Mouse (Mus musculus) midbrain, postnatal 0 days (tissue): ENCODE results near the gene Ly6f. TPM values are rescaled to one million over a fixed set of nuclear protein-coding genes. Genes with fewer than 3 reads are reported as not detected.

Experiments used
- ATAC-seq: fragments of 200-750 bp; cut with Nextera tagmentation; 2 replicates; pipeline ENCODE4 v1.8.0; 2017; ENCODE audit warnings: moderate number of reproducible peaks, mild to moderate bottlenecking, moderate TSS enrichment, moderate library complexity; ENCODE audit not compliant: low FRiP score
- DNase-seq: peaks from one replicate; pipeline ENCODE4 v3.0.0-alpha.2; 2015; ENCODE audit warnings: low spot score
- H3K27ac ChIP-seq: fragments of 300-500 bp; sonication (generic); 2 replicates; pipeline ENCODE4 v1.5.1; 2014; ENCODE audit warnings: low read depth, mild to moderate bottlenecking, low read length, mixed read lengths
- H3K27me3 ChIP-seq: fragments of 300-500 bp; sonication (generic); 2 replicates; pipeline ENCODE4 v1.6.1; 2014; ENCODE audit warnings: low read length, control low read depth, mixed read lengths; ENCODE audit not compliant: insufficient read depth
- H3K36me3 ChIP-seq: fragments of 300-500 bp; sonication (generic); 2 replicates; pipeline ENCODE4 v1.6.1; 2014; ENCODE audit warnings: low read length, control low read depth, mixed read lengths; ENCODE audit not compliant: insufficient read depth
- H3K4me1 ChIP-seq: fragments of 300-500 bp; sonication (generic); 2 replicates; pipeline ENCODE4 v1.6.1; 2014; ENCODE audit warnings: mild to moderate bottlenecking, control low read depth, antibody characterized with exemption, low read length, mixed read lengths; ENCODE audit not compliant: insufficient read depth
- H3K4me2 ChIP-seq: fragments of 300-500 bp; sonication (generic); 2 replicates; pipeline ENCODE4 v1.6.1; 2014; ENCODE audit warnings: low read depth, mild to moderate bottlenecking, low read length, mixed read lengths; ENCODE audit not compliant: poor library complexity, severe bottlenecking
- H3K4me3 ChIP-seq: fragments of 300-500 bp; sonication (generic); 2 replicates; pipeline ENCODE4 v1.5.1; 2014; ENCODE audit warnings: low read depth, mild to moderate bottlenecking, low read length, moderate library complexity
- H3K9ac ChIP-seq: fragments of 300-500 bp; sonication (generic); replicated peaks from 2 replicates; pipeline ENCODE4 v1.6.1; 2014; ENCODE audit warnings: mild to moderate bottlenecking, low read length, moderate library complexity, mixed read lengths; ENCODE audit not compliant: poor library complexity, severe bottlenecking
- H3K9me3 ChIP-seq: fragments of 300-500 bp; sonication (generic); 2 replicates; pipeline ENCODE4 v1.6.1; 2016; ENCODE audit warnings: low read length, control low read depth
- CTCF ChIP-seq: IDR thresholded peaks from 2 replicates; pipeline ENCODE4 v1.5.1; 2016; ENCODE audit warnings: antibody characterized with exemption, mild to moderate bottlenecking
- WGBS: fragments of 180-500 bp; shearing (Covaris S2); extraction: QIAGEN DNeasy Blood & Tissue Kit; methylation state at CpG from one replicate; pipeline ENCODE4 v1.1.7; 2014; 5-methylcytosine and 5-hydroxymethylcytosine counted together
- polyA plus RNA-seq: library from polyadenylated mRNA; unstranded; fragments of >200 nt; fragmentation: Nextera tagmentation; extraction: Ambion mirVana; gene quantifications from 2 replicates; pipeline ENCODE4 v1.2.1, GENCODE M21; 2015
- total RNA-seq: library from RNA; depleted of rRNA; stranded (reverse); fragments of >200 nt; gene quantifications from 2 replicates; pipeline ENCODE4 v1.2.3, GENCODE M21; 2014; rRNA removed

Ly6f gene
- total and polyA plus RNA-seq, 2 experiments from 2014 or later: not detected

DNA sequence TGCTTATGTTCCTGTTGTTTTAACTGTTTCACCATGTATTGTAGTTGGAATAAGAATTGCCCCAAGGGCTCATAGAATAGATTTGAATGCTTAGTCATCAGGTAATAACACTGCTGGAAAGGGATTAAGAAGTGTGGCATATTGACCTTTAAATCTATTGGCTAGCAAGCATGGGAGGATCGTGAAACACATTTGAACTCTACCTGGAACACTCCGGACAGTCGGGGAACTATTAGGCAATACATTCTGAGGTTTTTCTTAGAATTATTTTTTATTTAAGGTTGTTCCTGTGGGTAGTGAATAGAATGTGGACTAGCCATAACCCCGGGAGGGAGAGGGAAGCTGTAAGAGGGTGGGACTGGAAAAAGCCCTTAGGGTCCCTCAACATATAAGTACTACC, 41.0 kb downstream of the Ly6f start:
- Histone ChIP-seq H3K4me2 (no peak overlapping the region), H3K9me3 (no peaks in the 10 kb centered on the region; the same call in 1 of the 2 replicates), H3K36me3 (no peaks in the 10 kb centered on the region), H3K27me3 (no peaks in the 10 kb centered on the region), H3K27ac (no peak overlapping the region), H3K4me1 (no peaks in the 10 kb centered on the region), H3K9ac (no peak overlapping the region), H3K4me3 (no peak overlapping the region)
- 87% methylated on average over 4 of the region's 4 CpGs for WGBS
- TF ChIP-seq CTCF: no peak
- ATAC-seq: no peak
- no peak for DNase-seq

DNA sequence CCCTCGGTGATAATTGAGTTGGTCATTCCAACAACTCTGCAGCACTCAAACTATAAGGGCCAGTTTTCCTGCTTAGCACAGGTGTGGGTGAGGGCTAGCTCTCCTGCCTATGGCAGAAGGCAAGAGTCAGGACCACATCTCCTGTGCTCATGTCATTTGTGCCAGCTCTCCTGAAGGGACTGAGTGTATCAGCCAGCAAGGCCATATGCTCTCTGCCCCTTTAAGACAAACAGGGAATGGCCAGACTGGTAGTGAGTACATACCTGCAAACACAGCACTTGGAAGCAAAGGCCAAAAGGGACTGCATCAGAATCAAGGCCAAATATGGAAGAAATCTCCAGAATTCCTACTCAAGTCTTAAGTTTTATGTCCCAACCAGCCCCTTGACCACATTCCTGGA, 41.7 kb downstream of the Ly6f start:
- ATAC-seq (no peak), DNase-seq (no peak)
- Histone ChIP-seq H3K27me3 (no peaks in the 10 kb centered on the region), H3K36me3 (no peaks in the 10 kb centered on the region), H3K27ac (no peak overlapping the region), H3K9ac (no peak overlapping the region), H3K4me1 (no peaks in the 10 kb centered on the region), H3K9me3 (no peaks in the 10 kb centered on the region; the same call in 1 of the 2 replicates), H3K4me2 (no peak overlapping the region), H3K4me3 (no peak overlapping the region)
- no peak for TF ChIP-seq CTCF
- WGBS: 100% methylated on average over 1 of the region's 1 CpGs

DNA sequence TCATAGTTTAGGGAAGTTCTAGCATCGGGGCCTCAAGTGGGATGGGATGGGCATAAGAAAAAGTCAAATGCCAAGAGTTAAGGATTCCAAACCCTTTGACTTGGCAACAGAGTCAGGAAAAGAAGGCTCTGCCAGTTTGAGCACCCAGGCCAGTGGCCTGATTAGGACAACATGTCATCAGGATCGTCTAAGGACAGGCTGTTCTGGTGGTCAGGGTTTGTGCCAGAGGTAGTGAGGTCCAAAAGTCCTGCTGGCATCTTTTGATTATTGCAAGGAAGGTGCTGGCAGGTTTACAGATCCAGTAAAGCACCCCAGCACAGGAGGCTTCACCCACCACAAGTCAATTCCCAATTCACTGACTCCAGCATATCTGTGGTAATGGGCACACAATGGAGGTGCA, 46.2 kb downstream of the Ly6f start:
- no peak overlapping the region for H3K9ac ChIP-seq
- DNase-seq (no peak), ATAC-seq (no peak)
- H3K4me3 ChIP-seq: no peak overlapping the region
- no peaks in the 10 kb centered on the region for H3K36me3 ChIP-seq
- H3K4me2 ChIP-seq: no peak overlapping the region
- WGBS: 92% methylated on average over 2 of the region's 2 CpGs
- H3K9me3 ChIP-seq: 0 out of 2 replicates have a peak, but pooled peaks cover 3% of the 10 kb centered on the region
- H3K27ac ChIP-seq: no peak overlapping the region
- no peaks in the 10 kb centered on the region for H3K27me3 ChIP-seq
- H3K4me1 ChIP-seq: no peaks in the 10 kb centered on the region
- no peak for TF ChIP-seq CTCF

DNA sequence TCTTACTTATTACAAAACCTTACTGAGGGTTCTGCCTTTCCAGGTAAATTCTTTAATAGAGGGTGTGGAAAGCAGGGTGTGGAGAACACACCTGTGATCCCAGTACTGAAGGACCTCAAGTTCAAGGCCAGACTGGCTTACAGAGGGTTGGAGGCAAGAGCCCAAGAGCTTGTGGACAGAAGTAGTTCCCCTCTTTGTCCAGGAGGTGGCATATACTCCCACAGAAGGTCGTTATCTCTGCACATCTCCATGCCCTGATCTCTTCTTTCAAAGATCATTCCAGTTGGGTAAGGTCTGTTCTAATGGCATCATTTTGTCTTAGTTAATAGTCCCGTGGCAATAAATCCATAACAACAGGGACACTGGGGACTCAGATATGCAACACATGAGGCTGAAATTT, 49.0 kb downstream of the Ly6f start:
- no peak overlapping the region for H3K4me2 ChIP-seq
- no peaks in the 10 kb centered on the region for H3K36me3 ChIP-seq
- ATAC-seq (no peak), DNase-seq (no peak)
- peak; percentile 39 for TF ChIP-seq CTCF
- WGBS: 51% methylated on average over 2 of the region's 2 CpGs
- H3K4me1 ChIP-seq: no peaks in the 10 kb centered on the region
- H3K9me3 ChIP-seq: 0 out of 2 replicates have a peak, but pooled peaks cover 3% of the 10 kb centered on the region
- no peak overlapping the region for H3K27ac ChIP-seq
- H3K27me3 ChIP-seq: no peaks in the 10 kb centered on the region
- no peak overlapping the region for H3K4me3 ChIP-seq
- no peak overlapping the region for H3K9ac ChIP-seq

DNA sequence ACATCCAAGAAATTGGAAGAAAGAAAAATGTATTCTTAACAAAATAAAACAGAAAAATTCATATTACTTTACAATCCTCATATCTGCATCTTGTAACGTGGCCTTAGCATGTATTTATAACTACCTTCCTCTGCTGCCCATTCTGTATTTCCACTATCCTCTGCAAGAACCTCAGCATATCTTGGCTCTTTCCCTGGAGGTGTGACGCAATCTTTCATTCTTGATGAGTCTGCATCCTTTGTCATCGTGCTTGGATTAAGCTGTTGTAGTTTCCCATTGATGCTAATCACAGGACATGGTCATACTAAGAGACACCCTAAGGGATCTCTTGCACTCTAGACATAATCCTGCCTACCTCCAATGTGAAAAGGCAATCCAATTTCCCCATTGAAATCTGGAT, 50.4 kb downstream of the Ly6f start:
- Histone ChIP-seq H3K4me1 (no peaks in the 10 kb centered on the region), H3K27ac (no peak overlapping the region), H3K27me3 (no peaks in the 10 kb centered on the region), H3K4me3 (no peak overlapping the region), H3K9me3 (peaks cover 7% of the 10 kb centered on the region; the same call in 1 of the 2 replicates), H3K4me2 (no peak overlapping the region), H3K9ac (no peak overlapping the region), H3K36me3 (no peaks in the 10 kb centered on the region)
- no peak for DNase-seq
- ATAC-seq: no peak
- TF ChIP-seq CTCF: no peak
- WGBS: 89% methylated on average over 3 of the region's 3 CpGs

DNA sequence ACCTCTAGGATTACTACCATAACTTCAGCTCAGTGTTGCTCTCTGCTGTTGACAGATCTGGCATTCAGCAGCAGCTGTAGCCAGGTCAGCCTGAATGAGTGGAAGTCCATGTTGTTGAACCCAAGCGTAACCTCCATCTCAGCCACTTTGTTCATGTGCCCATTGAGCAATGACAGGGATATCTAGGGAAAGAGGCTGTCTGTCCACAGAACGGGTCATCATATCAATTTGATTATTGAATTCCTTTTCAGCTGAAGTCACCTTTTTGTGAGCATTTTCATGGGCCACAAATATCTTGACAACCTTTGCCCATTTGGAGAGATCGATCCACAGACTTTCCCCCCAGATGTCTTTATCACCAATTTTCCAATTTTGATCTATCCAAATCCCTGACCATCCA, 51.9 kb downstream of the Ly6f start:
- no peaks in the 10 kb centered on the region for H3K4me1 ChIP-seq
- H3K9me3 ChIP-seq: peaks cover 7% of the 10 kb centered on the region; the same call in 1 of the 2 replicates
- ATAC-seq: no peak
- no peak overlapping the region for H3K4me3 ChIP-seq
- no peak for TF ChIP-seq CTCF
- 91% methylated on average over 3 of the region's 3 CpGs for WGBS
- no peaks in the 10 kb centered on the region for H3K27me3 ChIP-seq
- H3K4me2 ChIP-seq: no peak overlapping the region
- H3K9ac ChIP-seq: no peak overlapping the region
- no peaks in the 10 kb centered on the region for H3K36me3 ChIP-seq
- H3K27ac ChIP-seq: no peak overlapping the region
- DNase-seq: no peak

Other genes starting within 250 kb of the Ly6f start
- 24.2 and 59.4 TPM in 2 replicates for gene Ly6c1, start 219.6 kb upstream of the Ly6f start, total RNA-seq
- gene Ly6c1, start 219.6 kb upstream of the Ly6f start, polyA plus RNA-seq: 22.1 and 31.4 TPM in 2 replicates
- not detected in 2 replicates for gene Ly6c2, start 156.5 kb upstream of the Ly6f start, total RNA-seq
- gene Ly6c2, start 156.5 kb upstream of the Ly6f start, polyA plus RNA-seq: 0.39 and 0.56 TPM in 2 replicates
- not detected in 2 replicates for gene Ly6g, start 113.2 kb upstream of the Ly6f start, total RNA-seq
- gene Ly6g, start 113.2 kb upstream of the Ly6f start, polyA plus RNA-seq: not detected in 2 replicates
- not detected in 2 replicates for gene BC025446, start 52.0 kb upstream of the Ly6f start, total RNA-seq
- gene BC025446, start 52.0 kb upstream of the Ly6f start, polyA plus RNA-seq: not detected in 2 replicates